Mouse (Mus musculus): ENCODE measurements around the gene Pgs1.

- TF ChIP-seq CTCF (IDR thresholded peaks at IDR 0.05; ENCODE audit: extremely low read depth, insufficient read depth, insufficient read length, insufficient replicate concordance) (no peak), POLR2A (IDR thresholded peaks at IDR 0.05; ENCODE audit: low read depth, low read length) (no peak)
Observed at GRCm38 (mm10) chr11:117965052-117965451, 21.0 kb upstream of the Pgs1 start.

Data from spleen, adult 2 months (tissue).